Mouse (Mus musculus) thymus, adult 2 months (tissue): Measurements from ENCODE around the gene Islr2.

Experiments used
- CTCF ChIP-seq: fragments of 200-500 bp; IDR thresholded peaks from 2 replicates; pipeline ENCODE4 v1.5.1; 2012; ENCODE audit warnings: mild to moderate bottlenecking, control low read depth, low read length, moderate library complexity, borderline replicate concordance; ENCODE audit not compliant: control insufficient read depth, poor library complexity, insufficient read depth; ENCODE audit errors: extremely low read depth
- POLR2A ChIP-seq: fragments of 200-500 bp; IDR thresholded peaks from 2 replicates; pipeline ENCODE4 v1.6.1; 2012; ENCODE audit warnings: mild to moderate bottlenecking, low read length, control low read depth, moderate library complexity; ENCODE audit not compliant: control insufficient read depth, poor library complexity, insufficient read depth; ENCODE audit errors: extremely low read depth

DNA sequence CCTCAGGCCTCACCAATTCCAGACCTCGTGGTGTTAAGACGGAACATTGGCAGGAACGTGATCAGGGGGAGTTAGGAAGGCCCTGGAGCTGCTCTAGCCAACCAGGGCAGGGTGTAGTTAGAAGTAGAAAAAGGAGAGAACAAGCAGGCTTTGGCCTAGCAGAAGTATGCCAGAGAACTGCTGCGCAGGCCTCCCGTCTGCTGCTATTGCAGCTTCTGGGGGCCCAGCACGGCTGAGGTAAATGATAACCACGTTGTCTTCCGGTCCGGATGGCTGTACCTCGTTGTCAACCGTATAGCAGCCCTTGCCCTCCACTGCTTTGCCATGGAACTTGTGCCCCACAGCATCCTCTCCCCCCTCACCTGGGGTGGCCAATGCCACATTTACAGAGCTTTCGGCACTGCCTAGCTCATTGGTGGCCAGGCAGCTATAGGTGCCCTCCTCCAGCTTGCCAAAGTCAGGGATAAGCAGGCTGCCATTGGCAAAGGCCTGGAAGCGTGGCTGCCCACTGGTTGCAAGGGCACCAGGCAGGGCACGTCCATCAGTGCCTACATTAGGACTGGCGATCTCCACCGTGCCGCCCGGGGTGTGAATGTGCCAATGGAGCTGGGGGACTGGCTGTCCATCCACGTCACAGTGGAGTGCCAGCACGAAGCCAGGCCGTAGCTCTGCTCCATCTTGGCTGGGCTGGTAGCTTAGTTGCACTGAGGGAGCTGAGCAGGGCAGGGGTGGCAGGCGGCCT, 47.1 kb downstream of the Islr2 start:
- TF ChIP-seq CTCF (no peak), POLR2A (no peak)
